Comparison of ENCODE assay signal across 19 mouse cellular contexts in the genomic region with DNA sequence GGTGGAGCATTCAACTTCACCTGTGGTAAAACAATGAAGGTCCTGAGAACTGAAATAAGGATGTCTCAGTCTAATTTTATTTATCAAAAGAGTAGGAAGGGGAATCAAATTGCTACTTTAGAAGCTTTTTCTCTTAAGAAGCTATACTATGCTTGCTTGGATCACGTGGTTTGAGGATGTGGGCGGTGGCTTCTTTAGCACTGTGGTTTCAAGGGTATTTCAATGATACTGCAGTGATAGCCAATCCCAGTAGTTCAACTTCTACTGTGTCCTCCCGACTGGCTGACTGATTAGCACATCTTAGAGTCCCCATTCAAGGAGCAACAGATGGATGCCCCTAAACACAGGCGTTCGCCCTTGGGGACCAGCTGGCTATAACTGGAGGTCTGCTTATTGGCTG.
A peak's percentile ranks its signal among the peaks of the same experiment; 100 is the strongest.
DNase-seq lines count a peak whose midpoint lies in the region; ATAC-seq lines count a peak whose summit lies in the region.
"Had no signal": no experiment of that assay in that cellular context is flagged by ENCODE, and none has a peak within 500 bp of the region (broad histone marks: within the 10 kb centered on the region; RNA-seq: fewer than 3 reads in every experiment).

No protein-coding gene starts in this region.

- no peaks in the 10 kb centered on the region for H3K4me1 ChIP-seq in midbrain, embryonic 16.5 days (ENCODE audit: control insufficient read depth, insufficient read depth, low read length)
- H3K4me1 ChIP-seq: embryonic facial prominence, embryonic 12.5 days; forebrain, embryonic 15.5 days; heart, embryonic 12.5 days had no signal

- 83% methylated on average over 5 of the region's 5 CpGs for WGBS in midbrain, embryonic 16.5 days

- H3K4me2 ChIP-seq in midbrain, embryonic 16.5 days (ENCODE audit: low read length), result no peak overlapping the region
- H3K4me2 ChIP-seq: embryonic facial prominence, embryonic 12.5 days; forebrain, embryonic 15.5 days; heart, embryonic 12.5 days had no signal

- H3K27me3 ChIP-seq in midbrain, embryonic 16.5 days (ENCODE audit: control insufficient read depth, insufficient read depth, low read depth, low read length), result no peaks in the 10 kb centered on the region
- H3K27me3 ChIP-seq: embryonic facial prominence, embryonic 12.5 days; forebrain, embryonic 15.5 days; heart, embryonic 12.5 days had no signal

- no peak overlapping the region for H3K4me3 ChIP-seq in midbrain, embryonic 16.5 days (ENCODE audit: low read depth, low read length)
- H3K4me3 ChIP-seq: embryonic facial prominence, embryonic 12.5 days; forebrain, embryonic 15.5 days; heart, embryonic 12.5 days had no signal

- no peak overlapping the region for H3K9ac ChIP-seq in midbrain, embryonic 16.5 days (ENCODE audit: low read depth, low read length)
- H3K9ac ChIP-seq: embryonic facial prominence, embryonic 12.5 days; forebrain, embryonic 15.5 days; heart, embryonic 12.5 days had no signal

- ATAC-seq in CD4-positive, CD25-positive, alpha-beta regulatory T cell, adult 4 months, result peak; percentile 65
- no peak for ATAC-seq in midbrain, embryonic 16.5 days
- ATAC-seq: forebrain, embryonic 15.5 days; hindbrain, embryonic 16.5 days had no signal

- H3K27ac ChIP-seq in midbrain, embryonic 16.5 days (ENCODE audit: low read length), result no peak overlapping the region
- H3K27ac ChIP-seq: embryonic facial prominence, embryonic 12.5 days; forebrain, embryonic 15.5 days had no signal

- no peaks in the 10 kb centered on the region for H3K9me3 ChIP-seq in midbrain, embryonic 16.5 days (replicated peaks; ENCODE audit: control insufficient read depth, low read length, poor library complexity, severe bottlenecking)
- H3K9me3 ChIP-seq: embryonic facial prominence, embryonic 12.5 days; forebrain, embryonic 15.5 days; heart, embryonic 12.5 days had no signal

- peak; percentile 55 for DNase-seq in thymus, postnatal 0 days (ENCODE audit: low spot score)
- DNase-seq in thymus, postnatal 36 days, result no peak
- peak; percentile 23 for DNase-seq in T-cell, adult 2 months (ENCODE audit: low spot score)
- DNase-seq in thymus, postnatal 4 days, result peak; percentile 49
- no peak for DNase-seq in embryo, embryonic 9.5 days (ENCODE audit: extremely low spot score)
- DNase-seq: adrenal gland, adult 8-10 months; adrenal gland, postnatal 36 days; B cell, adult 2 months; cerebellum, adult 11 months; cerebellum, adult 8-10 months; cerebellum, postnatal 14 days; embryo, embryonic 11 days; gastrocnemius, postnatal 10 days had no signal

- no peaks in the 10 kb centered on the region for H3K36me3 ChIP-seq in midbrain, embryonic 16.5 days (ENCODE audit: control insufficient read depth, insufficient read depth, low read length)
- H3K36me3 ChIP-seq: embryonic facial prominence, embryonic 12.5 days; forebrain, embryonic 15.5 days; heart, embryonic 12.5 days had no signal

Comparison
In these comparisons a context has a peak if more than half of its experiments do, and no peak if none do; other contexts are left out.
1. DNase-seq: peak in thymus, postnatal 0 days (single experiment), T-cell, adult 2 months (single experiment) and thymus, postnatal 4 days (single experiment); none in thymus, postnatal 36 days (0 of 2) and embryo, embryonic 9.5 days (single experiment).